Comparison of ENCODE assay signal across 8 mouse cellular contexts in genomic region chr1:134803286-134804117, GRCm38 (mm10).
DNase-seq lines count a peak whose midpoint lies in the region; ATAC-seq and TF ChIP-seq lines count a peak whose summit lies in the region.

No protein-coding gene starts in this region.

- TF ChIP-seq CTCF in Patski (IDR thresholded peaks at IDR 0.05): no peak
- no peak for TF ChIP-seq CTCF in intestine, postnatal 0 days (IDR thresholded peaks at IDR 0.05; ENCODE audit: low read depth)
- TF ChIP-seq CTCF in lung, adult 2 months (IDR thresholded peaks at IDR 0.05; ENCODE audit: insufficient read depth, low read length): no peak

- peak overlapping the region; percentile 55 for H3K9ac ChIP-seq in intestine, postnatal 0 days (ENCODE audit: low read depth, low read length)

- peak; percentile 62 for DNase-seq in 3134 (ENCODE audit: extremely low read depth, insufficient read length, low spot score)
- peak; percentile 65 for DNase-seq in Patski (ENCODE audit: low read depth, low spot score)
- peak; percentile 67 for DNase-seq in gastrocnemius, postnatal 10 days
- DNase-seq in lung, adult 2 months: peak; percentile 66
- DNase-seq in urinary bladder, adult 2 months (ENCODE audit: low spot score): peak; percentile 42
- no peak for DNase-seq in layer of hippocampus, adult 9-10 months (ENCODE audit: low spot score)

- peak overlapping the region; percentile 55 for H3K27ac ChIP-seq in intestine, postnatal 0 days (ENCODE audit: low read depth, low read length)

- ATAC-seq in Patski: peak; percentile 39
- ATAC-seq in intestine, postnatal 0 days: no peak; the same call in 1 of the 2 replicates
- no peak for ATAC-seq in erythroid progenitor cell, adult 5-6 weeks (replicated peaks; ENCODE audit: low FRiP score, poor library complexity, severe bottlenecking)

- H3K9me3 ChIP-seq in intestine, postnatal 0 days (ENCODE audit: control insufficient read depth): no peaks in the 10 kb centered on the region

- TF ChIP-seq POLR2A in lung, adult 2 months (IDR thresholded peaks at IDR 0.05; ENCODE audit: borderline replicate concordance, extremely low read depth, low read depth, low read length): peak; percentile 36; the same call in 1 of the 2 replicates

- POLR2A ChIA-PET in Patski (lab: Charles Lee): interaction anchor here (0.6 kb wide), 1 partner anchor 16 kb away, joined by 3 read pairs; no protein-coding TSS in a partner anchor

- no peaks in the 10 kb centered on the region for H3K27me3 ChIP-seq in Patski
- no peaks in the 10 kb centered on the region for H3K27me3 ChIP-seq in intestine, postnatal 0 days (replicated peaks; ENCODE audit: control insufficient read depth, insufficient read depth, low read length)

- WGBS in intestine, postnatal 0 days: 31% methylated on average over 16 of the region's 16 CpGs
- 22% methylated on average over 16 of the region's 16 CpGs for WGBS in lung, adult 2 months

- CTCF ChIA-PET in Patski (lab: Charles Lee): interaction anchor here (1.1 to 2.4 kb wide), 4 partner anchors 11 to 47 kb away, joined by 3 to 10 read pairs (median 4); no protein-coding TSS in a partner anchor

- in situ Hi-C loops in Patski (cut with MboI; ENCODE audit: low pct_unique_long_range_greater_than_20kb): no loop called here

- H3K4me1 ChIP-seq in intestine, postnatal 0 days (replicated peaks; ENCODE audit: control insufficient read depth, insufficient read depth, low read length): no peaks in the 10 kb centered on the region
- peaks cover 12% of the 10 kb centered on the region for H3K4me1 ChIP-seq in lung, adult 2 months (ENCODE audit: control insufficient read depth, insufficient read depth, low read length)

- peak overlapping the region; percentile 24 for H3K4me3 ChIP-seq in intestine, postnatal 0 days (ENCODE audit: low read depth, low read length)
- H3K4me3 ChIP-seq in lung, adult 2 months (replicated peaks; ENCODE audit: extremely low read depth, low read depth, low read length): peak overlapping the region; percentile 64

- H3K36me3 ChIP-seq in intestine, postnatal 0 days (ENCODE audit: control insufficient read depth, insufficient read depth): no peaks in the 10 kb centered on the region; the same call in 1 of the 2 replicates

- peak overlapping the region; percentile 37 for H3K4me2 ChIP-seq in intestine, postnatal 0 days (replicated peaks; ENCODE audit: low read depth)
